Mouse (Mus musculus) fat pad, adult 2 months (tissue): ENCODE results near the gene Olfr350.

Experiments
- DNase-seq: peaks from one replicate; pipeline ENCODE4 v3.0.0-alpha.2; 2011; ENCODE audit warnings: low read depth, low spot score; ENCODE audit errors: extremely low read depth

Olfr350 gene

DNA sequence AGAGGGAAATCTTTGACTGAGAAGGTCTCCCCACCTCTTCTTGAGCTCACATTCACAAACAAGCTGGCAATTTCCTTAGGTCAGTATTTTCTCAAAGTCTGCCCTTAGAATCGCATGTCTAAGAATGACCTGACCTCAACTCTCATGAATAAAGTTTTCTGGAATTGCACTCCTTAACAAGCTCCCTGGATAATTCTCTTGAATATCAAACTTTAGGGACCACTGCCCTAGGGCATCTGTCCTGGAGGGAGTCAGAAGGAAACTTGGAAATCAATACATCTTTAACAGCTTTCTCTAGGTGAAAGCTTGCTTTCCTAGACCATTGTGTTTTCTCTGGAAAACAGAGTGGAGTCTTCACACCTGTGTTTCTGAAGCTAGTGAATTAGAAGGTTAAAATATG, at the start of gene Olfr350:
TSS of gene Olfr350 (plus strand) at position 301 of the 400 bp plus-strand sequence.
- DNase-seq, result no peak

DNA sequence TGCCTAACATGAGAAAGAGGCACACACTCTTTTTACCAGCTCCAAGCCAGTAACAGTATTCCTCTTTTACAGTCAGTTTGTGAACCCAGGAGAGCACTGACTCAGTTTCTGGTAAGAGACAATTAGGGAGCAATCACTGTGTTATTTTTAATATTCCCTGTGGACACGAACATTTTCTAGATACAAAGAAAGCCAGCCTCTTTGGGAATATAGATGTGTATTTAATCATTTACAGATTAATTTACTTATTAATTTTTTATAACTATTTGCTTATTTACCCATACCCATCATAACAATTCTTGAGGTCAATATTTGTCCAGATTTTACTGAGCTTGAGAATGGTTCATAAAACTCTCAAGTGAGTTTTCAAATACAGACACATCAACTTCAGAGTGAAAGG, 29.2 kb upstream of the Olfr350 start, which contains the start of gene Olfr3:
TSS of gene Olfr3 (minus strand) at position 101 of the 400 bp plus-strand sequence.
- DNase-seq, result no peak

DNA sequence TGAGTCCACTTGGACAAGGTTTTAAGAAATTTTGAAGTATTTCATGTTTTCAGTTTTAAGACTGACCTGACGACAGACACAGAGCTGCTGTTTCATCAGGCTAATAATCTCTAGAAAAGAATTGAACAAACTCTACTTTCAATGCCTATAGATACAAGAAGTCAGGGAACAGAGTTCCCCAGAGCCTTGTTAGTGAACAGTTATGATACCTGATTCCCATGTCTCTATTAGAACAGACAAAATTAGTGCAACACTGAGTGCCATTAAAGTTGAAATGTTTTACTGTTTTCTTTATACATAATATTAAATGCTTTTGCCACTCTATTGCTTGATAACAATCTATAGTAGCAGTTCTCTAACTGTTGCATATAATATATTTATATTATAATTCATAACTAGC, 16.4 kb downstream of the Olfr350 start, which contains the start of gene Olfr351:
TSS of gene Olfr351 (minus strand) at position 101 of the 400 bp plus-strand sequence.
- DNase-seq, result no peak

DNA sequence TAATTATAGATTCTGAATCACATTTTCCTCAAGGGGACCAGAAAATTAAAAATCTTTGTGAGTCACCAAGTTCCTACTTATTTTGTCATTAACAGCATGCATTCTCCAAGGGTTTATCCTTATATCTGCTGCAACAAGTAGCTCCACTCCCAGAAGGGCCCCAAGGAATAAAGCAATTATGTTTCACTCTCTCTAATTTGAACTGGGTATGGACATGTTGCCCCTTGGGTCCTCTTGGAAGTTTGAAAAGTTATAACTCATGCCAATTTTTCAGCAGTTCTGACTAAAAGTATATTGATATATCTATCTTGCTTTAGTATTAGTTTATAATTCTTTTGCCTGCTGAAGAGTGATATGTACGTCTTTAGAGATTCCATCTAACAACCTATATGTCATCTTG, 22.1 kb downstream of the Olfr350 start, which contains the start of gene Olfr352:
TSS of gene Olfr352 (plus strand) at position 301 of the 400 bp plus-strand sequence.
- DNase-seq, result no peak

DNA sequence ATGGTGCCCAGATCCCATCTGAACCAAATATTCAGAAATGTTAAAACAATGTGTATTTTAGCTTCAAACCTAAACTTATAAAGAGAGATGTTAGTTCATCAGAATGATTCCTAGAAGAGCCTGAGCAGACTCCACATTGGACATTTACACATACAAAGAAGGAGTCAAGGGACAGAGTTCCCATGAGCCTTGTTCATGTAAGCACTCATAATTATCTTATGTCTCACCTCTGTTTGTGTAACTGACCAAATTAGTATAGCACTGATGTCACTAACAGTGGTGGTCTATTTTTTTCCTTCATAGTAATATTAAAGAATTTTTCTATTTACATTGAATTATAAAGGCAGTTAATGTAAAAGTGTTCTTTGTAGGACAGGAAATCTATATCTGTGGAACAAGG, 46.7 kb downstream of the Olfr350 start, which contains the start of gene Olfr353:
TSS of gene Olfr353 (minus strand) at position 101 of the 400 bp plus-strand sequence.
- DNase-seq, result no peak

DNA sequence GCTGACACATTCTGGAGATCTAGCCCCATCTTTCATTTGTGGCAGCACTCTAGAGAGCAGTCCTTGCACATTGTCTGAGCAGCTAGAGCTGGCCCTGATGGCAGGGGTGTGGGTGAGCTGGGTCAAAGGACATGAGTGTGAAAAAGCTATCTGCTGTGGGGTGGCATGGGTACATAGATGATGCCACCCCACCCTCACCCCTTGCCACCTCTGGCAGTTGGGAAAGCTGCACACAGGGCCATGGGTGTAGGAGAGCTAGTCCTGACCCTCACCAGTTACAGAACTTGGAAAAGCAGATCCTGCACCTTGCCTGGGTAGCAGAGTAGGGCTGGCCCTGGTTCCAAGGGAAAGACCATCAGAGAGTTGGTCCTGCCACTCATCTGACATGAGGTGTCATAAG, 51.0 kb downstream of the Olfr350 start:
- DNase-seq, result no peak
